Mouse (Mus musculus): ENCODE results near the gene Car15. TPM values are rescaled to one million over a fixed set of nuclear protein-coding genes. Genes with fewer than 3 reads are reported as not detected.
A peak's percentile ranks its signal among the peaks of the same experiment; 100 is the strongest.

Gene Car15
- polyA plus RNA-seq, 1 experiment from 2014 or later = 3.7 TPM

DNA sequence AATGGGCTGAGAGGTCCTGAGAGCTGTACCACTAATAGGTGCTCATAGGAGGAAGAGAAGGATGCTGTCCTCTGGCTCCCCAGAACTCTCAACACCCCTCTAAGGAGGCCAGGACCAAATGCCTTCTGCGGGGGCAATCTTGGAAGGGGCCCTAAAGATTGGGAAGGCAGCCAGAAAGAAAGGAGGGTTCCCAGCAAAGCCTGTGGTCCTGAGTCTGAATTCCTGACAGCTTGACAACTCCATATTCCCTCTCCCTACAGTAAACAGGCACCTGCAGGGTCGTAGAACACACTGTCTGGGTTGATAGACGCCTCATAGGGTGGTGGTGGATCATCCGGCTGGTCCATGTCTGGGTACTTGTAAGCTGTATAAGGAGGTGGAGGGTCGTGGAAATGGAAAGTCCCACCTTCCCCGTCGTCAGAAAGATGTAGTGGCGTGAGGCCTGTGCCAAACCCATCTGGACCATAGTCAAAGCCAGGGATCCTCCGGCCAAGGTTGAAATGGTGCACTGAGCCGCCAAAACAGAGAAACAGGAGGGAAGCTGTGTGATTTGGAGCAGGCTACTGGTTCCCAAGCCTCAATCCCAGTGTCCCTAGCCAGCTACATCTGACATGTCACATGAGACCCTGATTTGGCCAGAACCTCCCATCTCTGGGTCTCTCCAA lies 5.7 kb upstream of the Car15 start:
- ATAC-seq (ENCODE audit: insufficient read depth, low FRiP score) = no peak
- H3K27me3 ChIP-seq (ENCODE audit: control insufficient read depth, insufficient read depth, low read length) = no peaks in the 10 kb centered on the region
- H3K4me2 ChIP-seq (ENCODE audit: low read depth, low read length) = no peak overlapping the region
- no peak overlapping the region for H3K9ac ChIP-seq (ENCODE audit: low read length)
- H3K4me1 ChIP-seq (ENCODE audit: control insufficient read depth, insufficient read depth, low read length) = no peaks in the 10 kb centered on the region
- no peak overlapping the region for H3K27ac ChIP-seq (ENCODE audit: low read length)
- no peaks in the 10 kb centered on the region for H3K9me3 ChIP-seq (replicated peaks; ENCODE audit: control insufficient read depth, low read length)
- 89% methylated on average over 10 of the region's 10 CpGs for WGBS
- peaks cover 25% of the 10 kb centered on the region for H3K36me3 ChIP-seq (ENCODE audit: control insufficient read depth, insufficient read depth, low read length)
- H3K4me3 ChIP-seq (replicated peaks; ENCODE audit: low read length) = no peak overlapping the region

DNA sequence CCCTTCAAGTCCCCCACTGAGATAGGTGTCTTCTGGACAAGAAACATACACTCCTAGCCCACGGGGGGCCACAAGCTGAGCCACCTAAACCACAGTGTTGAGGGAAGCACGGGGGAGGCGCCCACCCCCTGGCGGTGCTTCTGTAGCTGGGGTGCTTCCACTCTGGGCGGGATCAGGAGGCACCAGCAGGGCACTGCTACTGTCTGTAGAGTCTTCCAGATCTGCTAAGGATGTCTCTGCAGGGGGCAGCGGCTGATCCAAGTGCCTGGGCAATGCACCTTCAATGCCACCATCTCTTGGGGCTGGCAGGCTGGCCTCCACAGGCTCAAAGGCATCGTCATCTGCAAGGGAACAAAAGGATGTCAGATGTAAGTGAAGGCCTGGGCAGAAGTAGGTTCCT lies 4.3 kb upstream of the Car15 start:
- H3K27ac ChIP-seq (ENCODE audit: low read length) = no peak overlapping the region
- H3K4me2 ChIP-seq (ENCODE audit: low read depth, low read length) = no peak overlapping the region
- H3K9me3 ChIP-seq (replicated peaks; ENCODE audit: control insufficient read depth, low read length) = no peaks in the 10 kb centered on the region
- H3K27me3 ChIP-seq (ENCODE audit: control insufficient read depth, insufficient read depth, low read length) = no peaks in the 10 kb centered on the region; the same call in 1 of the 2 replicates
- 91% methylated on average over 7 of the region's 7 CpGs for WGBS
- H3K4me3 ChIP-seq (replicated peaks; ENCODE audit: low read length) = no peak overlapping the region
- H3K36me3 ChIP-seq (ENCODE audit: control insufficient read depth, insufficient read depth, low read length) = peaks cover 25% of the 10 kb centered on the region
- H3K4me1 ChIP-seq (ENCODE audit: control insufficient read depth, insufficient read depth, low read length) = no peaks in the 10 kb centered on the region
- no peak for ATAC-seq (ENCODE audit: insufficient read depth, low FRiP score)
- no peak overlapping the region for H3K9ac ChIP-seq (ENCODE audit: low read length)

DNA sequence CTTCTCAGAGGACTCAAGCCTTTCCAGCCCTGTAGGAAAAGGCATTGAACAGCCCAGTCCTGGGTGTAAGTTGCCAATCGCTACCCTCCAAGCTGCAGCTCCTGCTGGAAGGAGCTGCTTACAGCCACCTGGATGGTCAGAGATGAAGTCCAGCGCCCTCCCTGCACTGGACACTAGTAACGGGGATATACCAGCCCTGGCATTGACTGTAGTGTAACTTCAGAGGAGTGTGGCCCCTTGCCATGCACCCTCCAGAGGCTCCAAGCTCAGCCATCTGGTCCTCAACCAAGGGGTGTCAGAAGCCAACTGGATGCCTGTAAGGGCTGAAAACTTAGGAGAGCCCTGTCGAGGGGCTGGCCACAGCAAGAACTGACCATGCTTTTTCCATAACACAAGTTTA lies 1.8 kb upstream of the Car15 start:
- WGBS = 78% methylated on average over 4 of the region's 4 CpGs
- peaks cover 22% of the 10 kb centered on the region for H3K36me3 ChIP-seq (ENCODE audit: control insufficient read depth, insufficient read depth, low read length)
- H3K4me3 ChIP-seq (replicated peaks; ENCODE audit: low read length) = no peak overlapping the region
- H3K4me1 ChIP-seq (ENCODE audit: control insufficient read depth, insufficient read depth, low read length) = no peaks in the 10 kb centered on the region
- no peaks in the 10 kb centered on the region for H3K9me3 ChIP-seq (replicated peaks; ENCODE audit: control insufficient read depth, low read length)
- peaks cover 20% of the 10 kb centered on the region for H3K27me3 ChIP-seq (ENCODE audit: control insufficient read depth, insufficient read depth, low read length)
- no peak overlapping the region for H3K27ac ChIP-seq (ENCODE audit: low read length)
- no peak for ATAC-seq (ENCODE audit: insufficient read depth, low FRiP score)
- H3K9ac ChIP-seq (ENCODE audit: low read length) = no peak overlapping the region
- no peak overlapping the region for H3K4me2 ChIP-seq (ENCODE audit: low read depth, low read length)

DNA sequence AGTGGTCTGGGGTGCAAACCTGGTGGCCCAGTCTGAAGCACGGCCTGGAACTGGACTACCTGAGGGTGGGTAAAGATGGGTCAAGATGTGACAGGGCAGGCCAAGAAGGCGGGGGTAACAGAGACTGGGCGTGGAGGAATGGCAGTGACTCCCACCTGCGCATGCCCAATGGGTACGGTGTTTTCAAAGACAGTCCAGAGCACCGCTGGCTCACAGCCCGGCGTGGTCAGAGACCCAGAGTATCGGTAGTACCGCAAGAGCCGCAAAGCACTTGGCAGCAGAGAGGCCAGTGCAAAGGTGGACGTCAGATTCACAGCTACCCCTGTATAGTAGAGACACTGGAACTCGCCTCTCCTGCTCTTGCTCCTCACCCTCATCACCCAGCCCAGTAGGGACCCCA lies 2.7 kb downstream of the Car15 start:
- no peak overlapping the region for H3K9ac ChIP-seq (ENCODE audit: low read length)
- no peaks in the 10 kb centered on the region for H3K36me3 ChIP-seq (ENCODE audit: control insufficient read depth, insufficient read depth, low read length)
- H3K4me1 ChIP-seq (ENCODE audit: control insufficient read depth, insufficient read depth, low read length) = 0 out of 2 replicates have a peak, but pooled peaks cover 5% of the 10 kb centered on the region
- H3K4me3 ChIP-seq (replicated peaks; ENCODE audit: low read length) = no peak overlapping the region
- H3K27ac ChIP-seq (ENCODE audit: low read length) = no peak overlapping the region
- no peak overlapping the region for H3K4me2 ChIP-seq (ENCODE audit: low read depth, low read length)
- ATAC-seq (ENCODE audit: insufficient read depth, low FRiP score) = no peak
- 50% methylated on average over 13 of the region's 13 CpGs for WGBS
- H3K27me3 ChIP-seq (ENCODE audit: control insufficient read depth, insufficient read depth, low read length) = peaks cover 64% of the 10 kb centered on the region
- no peaks in the 10 kb centered on the region for H3K9me3 ChIP-seq (replicated peaks; ENCODE audit: control insufficient read depth, low read length)

DNA sequence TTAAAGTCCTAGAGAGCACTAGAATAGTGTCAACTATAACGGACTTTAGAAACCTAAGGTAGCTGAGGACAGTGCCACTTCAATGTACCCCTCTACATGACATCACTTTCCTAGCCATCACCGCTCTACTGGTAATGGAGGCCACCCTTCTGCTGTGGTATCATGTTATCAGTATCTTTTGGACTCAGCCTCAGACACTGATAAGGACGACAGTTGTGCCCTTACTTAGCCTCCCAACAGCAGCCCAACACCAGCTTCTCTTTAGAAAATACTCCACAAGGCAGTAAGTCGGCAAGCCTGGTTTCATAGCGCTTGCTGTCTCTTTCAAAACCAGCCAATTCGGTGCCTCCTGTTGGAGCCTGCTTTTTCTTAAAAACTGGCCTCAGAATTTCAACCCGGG lies 3.6 kb downstream of the Car15 start:
- Histone ChIP-seq H3K27me3 (ENCODE audit: control insufficient read depth, insufficient read depth, low read length) (peaks cover 66% of the 10 kb centered on the region), H3K9ac (ENCODE audit: low read length) (no peak overlapping the region), H3K4me3 (replicated peaks; ENCODE audit: low read length) (peak overlapping the region; percentile 58), H3K9me3 (replicated peaks; ENCODE audit: control insufficient read depth, low read length) (no peaks in the 10 kb centered on the region), H3K27ac (ENCODE audit: low read length) (no peak overlapping the region), H3K36me3 (ENCODE audit: control insufficient read depth, insufficient read depth, low read length) (no peaks in the 10 kb centered on the region), H3K4me1 (ENCODE audit: control insufficient read depth, insufficient read depth, low read length) (0 out of 2 replicates have a peak, but pooled peaks cover 5% of the 10 kb centered on the region), H3K4me2 (ENCODE audit: low read depth, low read length) (no peak overlapping the region)
- ATAC-seq (ENCODE audit: insufficient read depth, low FRiP score) = no peak
- 53% methylated on average over 7 of the region's 7 CpGs for WGBS

DNA sequence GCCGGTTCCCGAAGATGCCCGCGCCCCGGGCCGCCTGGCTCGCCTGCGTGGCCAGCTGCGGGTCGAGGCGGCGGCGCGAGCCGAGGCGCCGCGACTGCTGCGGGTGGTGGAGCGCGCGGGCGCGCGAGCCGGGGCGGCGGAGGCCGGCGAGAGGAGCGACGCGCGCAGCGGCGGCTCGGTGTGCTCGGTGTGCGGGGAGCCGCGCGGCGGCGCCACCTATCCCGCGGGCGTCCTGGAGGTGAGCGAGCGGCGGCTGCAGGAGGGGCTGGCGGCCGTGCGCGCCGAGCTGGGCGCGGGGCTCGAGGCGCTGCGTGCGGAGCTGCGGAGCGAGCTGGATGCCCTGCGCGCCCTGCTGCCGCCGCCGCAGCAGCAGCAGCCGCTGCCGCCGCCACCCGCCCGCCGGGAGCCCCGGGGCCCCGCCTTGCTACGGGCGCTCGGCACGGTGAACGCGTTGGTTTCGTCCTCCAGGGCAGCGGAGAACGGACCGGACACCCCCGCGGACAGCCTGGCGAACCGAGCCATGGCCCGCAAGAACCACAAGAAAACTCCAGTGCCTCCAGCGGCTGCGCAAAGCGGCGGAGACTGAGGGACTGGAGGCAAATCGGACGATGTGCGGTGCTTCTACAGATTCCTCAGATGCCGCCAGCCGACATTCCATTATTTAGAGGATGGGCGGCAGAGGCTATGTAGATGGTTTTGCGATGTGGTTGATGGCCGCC lies 4.3 kb downstream of the Car15 start:
- peak overlapping the region; percentile 99 for H3K4me2 ChIP-seq (ENCODE audit: low read depth, low read length)
- ATAC-seq (ENCODE audit: insufficient read depth, low FRiP score) = peak; percentile 35; the same call in 1 of the 2 replicates
- H3K27me3 ChIP-seq (ENCODE audit: control insufficient read depth, insufficient read depth, low read length) = peaks cover 66% of the 10 kb centered on the region
- under 1% methylated on average over 87 of the region's 103 CpGs for WGBS
- H3K4me3 ChIP-seq (replicated peaks; ENCODE audit: low read length) = peak overlapping the region; percentile 58
- H3K4me1 ChIP-seq (ENCODE audit: control insufficient read depth, insufficient read depth, low read length) = 0 out of 2 replicates have a peak, but pooled peaks cover 5% of the 10 kb centered on the region
- no peak overlapping the region for H3K27ac ChIP-seq (ENCODE audit: low read length)
- no peaks in the 10 kb centered on the region for H3K36me3 ChIP-seq (ENCODE audit: control insufficient read depth, insufficient read depth, low read length)
- peak overlapping the region; percentile 68 for H3K9ac ChIP-seq (ENCODE audit: low read length)
- no peaks in the 10 kb centered on the region for H3K9me3 ChIP-seq (replicated peaks; ENCODE audit: control insufficient read depth, low read length)

DNA sequence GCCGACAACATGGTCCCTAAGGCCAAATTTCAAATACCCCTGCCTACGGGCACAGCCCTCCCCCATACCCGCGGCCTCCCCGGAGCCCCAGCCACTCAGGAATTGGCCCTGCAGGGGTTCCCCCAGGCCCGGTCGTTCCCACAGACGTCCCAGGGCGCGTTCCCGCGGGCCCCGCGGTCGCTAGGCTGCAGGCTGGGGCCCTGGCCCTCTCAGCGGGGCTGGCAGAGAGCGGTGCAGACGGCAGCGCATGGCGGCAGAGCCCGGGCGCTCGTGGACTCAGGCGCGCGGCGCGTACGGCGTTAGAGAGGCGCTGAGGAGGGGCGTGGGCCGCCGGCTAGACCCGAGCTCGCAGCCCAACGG lies 4.9 kb downstream of the Car15 start:
- Histone ChIP-seq H3K9ac (ENCODE audit: low read length) (peak overlapping the region; percentile 68), H3K4me2 (ENCODE audit: low read depth, low read length) (peak overlapping the region; percentile 99), H3K4me3 (replicated peaks; ENCODE audit: low read length) (peak overlapping the region; percentile 58), H3K27me3 (ENCODE audit: control insufficient read depth, insufficient read depth, low read length) (peaks cover 66% of the 10 kb centered on the region), H3K4me1 (ENCODE audit: control insufficient read depth, insufficient read depth, low read length) (0 out of 2 replicates have a peak, but pooled peaks cover 5% of the 10 kb centered on the region), H3K36me3 (ENCODE audit: control insufficient read depth, insufficient read depth, low read length) (no peaks in the 10 kb centered on the region), H3K27ac (ENCODE audit: low read length) (no peak overlapping the region), H3K9me3 (replicated peaks; ENCODE audit: control insufficient read depth, low read length) (no peaks in the 10 kb centered on the region)
- WGBS = under 1% methylated on average over 37 of the region's 37 CpGs
- ATAC-seq (ENCODE audit: insufficient read depth, low FRiP score) = peak; percentile 11; the same call in 1 of the 2 replicates

DNA sequence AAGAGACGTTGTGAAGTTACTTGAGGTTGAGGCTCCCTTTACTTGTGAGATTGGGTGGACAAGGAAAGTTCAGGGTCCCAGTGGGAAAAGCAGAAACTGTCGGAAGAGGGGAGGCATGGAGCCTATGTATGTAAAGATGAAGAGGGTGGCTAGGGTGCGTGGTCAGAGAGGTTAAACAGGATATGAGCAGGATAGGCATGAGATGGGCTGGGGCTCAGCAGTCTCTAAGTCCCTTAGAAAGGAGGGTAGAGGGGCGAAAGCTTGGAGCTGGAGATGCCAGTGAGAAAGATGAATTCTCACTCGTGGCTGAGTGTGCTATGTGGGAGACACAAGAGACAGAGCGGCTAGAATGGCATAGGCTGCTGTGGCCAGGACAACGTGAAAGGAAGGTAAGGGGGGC lies 5.3 kb downstream of the Car15 start, which contains the start of gene B830017H08Rik:
Gene B830017H08Rik (plus strand): TSS at position 301 of the 400 bp plus-strand sequence.
- Histone ChIP-seq H3K4me3 (replicated peaks; ENCODE audit: low read length) (peak within 1 kb of the TSS; percentile 58), H3K27ac (ENCODE audit: low read length) (no peak within 1 kb of the TSS), H3K4me1 (ENCODE audit: control insufficient read depth, insufficient read depth, low read length) (0 out of 2 replicates have a peak, but pooled peaks cover 5% of the 10 kb centered on the region), H3K27me3 (ENCODE audit: control insufficient read depth, insufficient read depth, low read length) (peaks cover 66% of the 10 kb centered on the region), H3K9me3 (replicated peaks; ENCODE audit: control insufficient read depth, low read length) (no peaks in the 10 kb centered on the region), H3K4me2 (ENCODE audit: low read depth, low read length) (peak within 1 kb of the TSS; percentile 99), H3K9ac (ENCODE audit: low read length) (peak within 1 kb of the TSS; percentile 68), H3K36me3 (ENCODE audit: control insufficient read depth, insufficient read depth, low read length) (no peaks in the 10 kb centered on the region)
- 31% methylated on average over 7 of the region's 7 CpGs for WGBS
- no peak for ATAC-seq (ENCODE audit: insufficient read depth, low FRiP score)

DNA sequence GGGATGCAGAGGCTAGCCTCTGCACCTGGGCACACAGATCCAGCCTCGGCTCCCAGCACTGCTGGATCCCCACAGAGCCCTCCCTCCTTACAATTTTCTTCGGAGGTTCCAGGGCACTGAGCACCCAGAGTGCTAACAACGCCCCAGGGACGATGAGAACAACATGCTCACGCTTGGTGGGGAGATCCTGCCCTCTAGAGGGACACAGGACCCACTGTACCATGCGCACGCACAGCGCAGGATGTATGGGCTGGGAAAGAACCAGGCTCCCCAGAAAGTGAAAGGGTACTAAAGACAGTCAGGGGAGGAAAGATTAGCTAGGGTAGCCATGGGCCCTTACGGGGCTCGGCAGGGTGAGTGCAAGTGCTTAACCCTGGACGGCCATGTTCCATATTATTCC lies 6.4 kb downstream of the Car15 start:
- WGBS = 14% methylated on average over 11 of the region's 11 CpGs
- Histone ChIP-seq H3K27ac (ENCODE audit: low read length) (no peak overlapping the region), H3K27me3 (ENCODE audit: control insufficient read depth, insufficient read depth, low read length) (peaks cover 64% of the 10 kb centered on the region), H3K36me3 (ENCODE audit: control insufficient read depth, insufficient read depth, low read length) (no peaks in the 10 kb centered on the region), H3K4me3 (replicated peaks; ENCODE audit: low read length) (no peak overlapping the region), H3K9ac (ENCODE audit: low read length) (no peak overlapping the region), H3K4me2 (ENCODE audit: low read depth, low read length) (no peak overlapping the region), H3K4me1 (ENCODE audit: control insufficient read depth, insufficient read depth, low read length) (0 out of 2 replicates have a peak, but pooled peaks cover 5% of the 10 kb centered on the region), H3K9me3 (replicated peaks; ENCODE audit: control insufficient read depth, low read length) (no peaks in the 10 kb centered on the region)
- ATAC-seq (ENCODE audit: insufficient read depth, low FRiP score) = no peak
